Mouse (Mus musculus): ENCODE measurements at regions not wholly inside any gene's neighbourhood (a gene's known extent, or its start where the extent isn't known, plus 50 kb on each side); places are given as distances from the start of the nearest gene placed in this dataset.

DNA sequence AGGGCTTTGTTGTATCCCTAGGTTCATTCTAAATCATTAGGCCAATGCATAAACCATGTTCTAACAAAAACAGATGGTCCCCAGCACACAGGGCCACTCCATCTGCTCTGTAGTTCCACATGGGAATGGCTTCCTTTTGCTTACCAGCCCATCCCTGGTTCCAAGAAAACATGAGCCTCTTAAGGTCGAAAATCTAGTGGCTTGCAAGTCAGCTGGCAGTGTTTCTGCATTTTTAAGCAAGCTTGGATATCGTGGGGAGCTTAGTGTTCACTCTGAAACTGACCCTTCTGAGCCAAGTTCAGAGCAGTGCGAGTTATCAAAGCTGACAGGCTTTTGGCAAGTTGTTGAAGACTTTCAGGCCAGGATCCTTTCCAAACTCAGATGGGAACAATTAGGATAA lies 659.5 kb upstream of the N6amt1 start:
- Histone ChIP-seq H3K4me2 (no peak overlapping the region), H3K9me3 (replicated peaks) (no peaks in the 10 kb centered on the region), H3K27ac (no peak overlapping the region), H3K9ac (no peak overlapping the region), H3K27me3 (no peaks in the 10 kb centered on the region), H3K4me1 (no peaks in the 10 kb centered on the region), H3K36me3 (ENCODE audit: poor library complexity, severe bottlenecking) (no peaks in the 10 kb centered on the region), H3K4me3 (no peak overlapping the region)
- ATAC-seq = peak; percentile 89
- 50% methylated on average over 3 of the region's 3 CpGs for WGBS

DNA sequence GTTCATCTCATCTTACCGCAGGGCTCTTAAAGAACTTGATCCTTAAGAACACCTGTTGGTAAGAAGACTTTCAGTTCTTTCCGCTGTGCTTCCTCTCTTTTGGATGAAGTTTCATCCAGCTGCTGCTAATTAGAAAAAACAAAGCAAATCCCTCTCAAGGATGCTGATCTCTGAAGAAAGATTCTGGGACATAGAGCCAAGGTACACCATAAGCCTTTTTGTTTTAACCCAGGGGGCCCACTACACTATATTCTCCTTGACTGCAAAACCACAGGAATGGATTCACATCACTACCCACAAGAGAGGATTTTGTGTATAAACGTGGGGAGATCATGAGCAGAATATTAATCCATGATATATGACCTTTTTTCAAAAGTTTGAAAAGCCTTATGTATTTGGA lies 694.8 kb upstream of the N6amt1 start:
- no peak overlapping the region for H3K4me2 ChIP-seq
- H3K9me3 ChIP-seq (replicated peaks) = no peaks in the 10 kb centered on the region
- H3K27ac ChIP-seq = no peak overlapping the region
- H3K4me1 ChIP-seq = no peaks in the 10 kb centered on the region
- ATAC-seq = no peak
- WGBS = 54% methylated on average over 3 of the region's 3 CpGs
- no peak overlapping the region for H3K9ac ChIP-seq
- no peaks in the 10 kb centered on the region for H3K36me3 ChIP-seq (ENCODE audit: poor library complexity, severe bottlenecking)
- no peaks in the 10 kb centered on the region for H3K27me3 ChIP-seq
- no peak overlapping the region for H3K4me3 ChIP-seq

DNA sequence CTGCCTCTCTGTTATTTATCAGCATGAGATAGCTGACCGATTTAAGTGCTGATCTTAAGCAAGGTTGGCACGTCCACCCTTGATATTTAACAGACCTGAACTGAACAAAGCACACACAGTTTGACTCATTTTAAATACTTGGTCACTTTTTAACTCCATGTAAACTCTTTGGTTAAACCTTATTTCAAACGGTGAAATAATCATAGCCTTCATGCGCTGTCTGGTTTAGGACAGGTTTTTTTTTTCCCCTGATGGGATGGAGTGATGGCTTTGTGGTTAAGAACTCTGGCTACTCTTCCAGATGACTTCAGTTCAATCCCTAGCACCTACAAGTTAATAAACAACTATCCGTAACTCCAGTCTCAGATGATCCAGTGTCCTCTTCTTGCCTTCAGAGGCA lies 706.7 kb upstream of the N6amt1 start:
- no peak overlapping the region for H3K27ac ChIP-seq
- H3K4me3 ChIP-seq = no peak overlapping the region
- ATAC-seq = no peak
- no peaks in the 10 kb centered on the region for H3K27me3 ChIP-seq
- H3K4me1 ChIP-seq = no peaks in the 10 kb centered on the region
- H3K9me3 ChIP-seq (replicated peaks) = no peaks in the 10 kb centered on the region
- 89% methylated on average over 5 of the region's 5 CpGs for WGBS
- no peak overlapping the region for H3K4me2 ChIP-seq
- no peak overlapping the region for H3K9ac ChIP-seq
- H3K36me3 ChIP-seq (ENCODE audit: poor library complexity, severe bottlenecking) = no peaks in the 10 kb centered on the region

DNA sequence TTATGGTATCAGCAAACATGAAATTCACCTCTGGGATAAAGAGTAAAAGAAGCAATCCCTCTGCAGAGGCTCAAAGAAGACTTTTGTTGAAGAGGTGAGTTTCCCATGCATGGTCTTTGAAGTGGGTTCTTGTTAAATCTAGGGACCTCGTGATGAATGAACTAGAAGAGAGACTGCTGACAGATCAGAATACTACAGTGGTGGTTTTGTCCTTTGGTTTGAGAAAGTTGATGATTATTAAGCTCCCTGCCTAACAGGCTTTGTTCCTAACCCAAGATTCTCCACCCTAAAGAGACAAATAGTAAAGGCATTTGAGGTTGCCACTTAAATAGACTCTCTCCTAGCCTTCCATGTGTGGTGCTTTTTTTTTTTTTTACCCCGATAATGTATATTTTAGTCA lies 707.2 kb upstream of the N6amt1 start:
- no peak overlapping the region for H3K4me3 ChIP-seq
- no peak overlapping the region for H3K9ac ChIP-seq
- no peak overlapping the region for H3K4me2 ChIP-seq
- ATAC-seq = no peak
- H3K9me3 ChIP-seq (replicated peaks) = no peaks in the 10 kb centered on the region
- H3K36me3 ChIP-seq (ENCODE audit: poor library complexity, severe bottlenecking) = no peaks in the 10 kb centered on the region
- 61% methylated on average over 2 of the region's 2 CpGs for WGBS
- H3K27ac ChIP-seq = no peak overlapping the region
- no peaks in the 10 kb centered on the region for H3K4me1 ChIP-seq
- no peaks in the 10 kb centered on the region for H3K27me3 ChIP-seq

DNA sequence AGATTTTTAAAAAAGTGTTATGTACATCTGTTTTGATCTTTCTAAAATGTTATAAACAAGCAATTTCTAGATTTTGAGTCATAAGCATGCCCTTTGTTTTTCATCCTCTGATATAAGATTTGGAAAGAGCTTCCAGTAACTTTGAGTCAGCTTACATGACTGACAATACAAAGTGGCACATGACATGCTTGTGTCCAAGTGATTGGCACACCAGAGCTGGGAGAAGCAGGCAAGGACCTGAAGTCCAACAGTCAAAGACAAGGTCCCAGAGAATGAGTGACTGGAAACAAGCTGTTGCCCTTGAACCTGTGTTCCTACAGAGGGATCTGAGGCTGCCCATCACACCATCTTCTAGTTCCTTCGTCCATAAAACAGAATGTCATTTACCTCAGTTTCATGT lies 708.5 kb upstream of the N6amt1 start:
- Histone ChIP-seq H3K36me3 (ENCODE audit: poor library complexity, severe bottlenecking) (no peaks in the 10 kb centered on the region), H3K9ac (no peak overlapping the region), H3K4me1 (no peaks in the 10 kb centered on the region), H3K27me3 (no peaks in the 10 kb centered on the region), H3K27ac (no peak overlapping the region), H3K9me3 (replicated peaks) (no peaks in the 10 kb centered on the region), H3K4me2 (no peak overlapping the region), H3K4me3 (no peak overlapping the region)
- no peak for ATAC-seq
- WGBS = 84% methylated on average over 1 of the region's 1 CpGs

DNA sequence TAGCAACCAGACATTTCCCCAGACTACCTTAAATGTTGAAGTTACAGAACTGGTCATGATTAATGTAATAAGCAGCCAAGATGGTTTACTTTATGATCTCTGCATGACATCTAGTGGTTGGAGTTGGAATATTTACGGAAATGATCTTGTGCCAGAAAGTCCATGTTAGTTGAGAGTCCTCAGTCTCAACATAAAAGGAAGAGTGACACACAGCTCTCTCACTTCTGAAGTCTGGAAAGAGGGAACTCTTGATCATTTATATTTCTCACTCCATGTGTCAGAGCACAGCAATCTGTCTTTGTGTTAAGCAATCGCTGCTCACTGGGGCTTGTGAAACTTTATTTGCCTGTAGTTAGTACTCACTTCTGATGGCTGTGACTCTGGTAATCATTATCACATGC lies 709.1 kb upstream of the N6amt1 start:
- H3K27me3 ChIP-seq = no peaks in the 10 kb centered on the region
- no peaks in the 10 kb centered on the region for H3K9me3 ChIP-seq (replicated peaks)
- no peak overlapping the region for H3K4me2 ChIP-seq
- no peak overlapping the region for H3K4me3 ChIP-seq
- no peak overlapping the region for H3K9ac ChIP-seq
- no peak overlapping the region for H3K27ac ChIP-seq
- H3K36me3 ChIP-seq (ENCODE audit: poor library complexity, severe bottlenecking) = no peaks in the 10 kb centered on the region
- WGBS = 59% methylated on average over 2 of the region's 2 CpGs
- no peaks in the 10 kb centered on the region for H3K4me1 ChIP-seq
- peak; percentile 90 for ATAC-seq

DNA sequence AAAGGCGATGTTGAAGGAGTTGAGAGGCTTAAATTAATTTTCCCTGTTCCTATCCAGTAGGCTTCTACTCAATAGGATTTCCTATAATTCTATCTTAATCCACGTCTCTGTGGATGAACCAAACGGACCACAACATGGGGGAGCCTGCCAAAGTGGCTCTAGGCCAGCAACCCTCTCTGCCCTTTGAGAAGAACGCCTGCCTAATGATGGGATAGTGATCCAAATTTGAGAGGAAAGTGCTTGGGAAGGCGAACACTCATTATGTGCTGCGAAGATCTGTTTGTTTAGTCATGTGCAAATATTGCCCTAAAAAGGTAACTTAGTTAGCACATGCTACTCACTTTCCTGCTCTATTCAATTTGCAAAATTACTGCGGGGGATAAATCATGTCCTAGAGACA lies 702.5 kb upstream of the Adamts5 start:
- WGBS = 62% methylated on average over 7 of the region's 7 CpGs
- no peaks in the 10 kb centered on the region for H3K4me1 ChIP-seq
- no peak overlapping the region for H3K27ac ChIP-seq
- no peaks in the 10 kb centered on the region for H3K27me3 ChIP-seq
- no peak; the same call in 1 of the 2 replicates for ATAC-seq
- no peaks in the 10 kb centered on the region for H3K36me3 ChIP-seq (ENCODE audit: poor library complexity, severe bottlenecking)
- no peak overlapping the region for H3K4me2 ChIP-seq
- H3K9ac ChIP-seq = no peak overlapping the region
- H3K4me3 ChIP-seq = no peak overlapping the region
- H3K9me3 ChIP-seq (replicated peaks) = no peaks in the 10 kb centered on the region

DNA sequence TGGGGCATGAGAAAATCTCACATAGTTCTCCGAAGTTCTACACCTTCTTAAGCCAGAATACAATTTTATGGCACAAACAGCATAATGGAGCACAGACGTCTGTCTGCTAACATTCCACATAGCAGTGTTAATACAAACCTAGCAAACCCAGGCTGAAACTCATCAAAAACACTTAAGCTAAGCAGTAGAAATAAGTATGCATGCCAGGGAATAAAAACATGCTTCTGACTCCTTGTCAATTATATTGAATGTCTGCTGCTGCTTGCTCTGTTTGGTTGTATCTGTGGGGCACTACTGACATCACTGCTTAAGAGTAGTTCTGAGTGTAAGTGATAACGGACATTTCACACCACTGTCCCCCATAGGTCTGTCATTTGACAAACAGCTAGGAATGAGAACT lies 693.4 kb upstream of the Adamts5 start:
- no peak overlapping the region for H3K4me3 ChIP-seq

DNA sequence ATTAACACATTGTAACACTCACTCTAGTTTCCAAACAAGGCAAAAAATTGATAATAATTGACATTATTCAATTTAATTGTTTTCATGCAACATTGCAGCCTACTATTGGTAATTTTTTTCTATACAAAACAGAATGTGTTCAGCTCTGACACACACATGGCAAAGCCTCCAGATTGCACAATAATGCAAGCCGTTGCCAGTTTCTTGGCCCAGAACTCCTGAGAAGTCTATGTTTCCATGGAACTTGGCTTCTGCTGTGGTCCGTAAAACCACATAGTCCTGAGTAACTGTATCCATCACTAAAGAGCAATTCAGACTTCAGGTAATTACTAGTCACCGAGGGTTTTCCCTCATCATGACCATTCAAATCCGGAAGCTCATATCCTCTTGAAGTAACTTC lies 684.4 kb upstream of the Adamts5 start:
- 86% methylated on average over 4 of the region's 4 CpGs for WGBS
- Histone ChIP-seq H3K4me1 (no peaks in the 10 kb centered on the region), H3K27me3 (no peaks in the 10 kb centered on the region), H3K4me2 (no peak overlapping the region), H3K27ac (no peak overlapping the region), H3K36me3 (ENCODE audit: poor library complexity, severe bottlenecking) (no peaks in the 10 kb centered on the region), H3K9ac (no peak overlapping the region), H3K4me3 (no peak overlapping the region), H3K9me3 (replicated peaks) (no peaks in the 10 kb centered on the region)
- ATAC-seq = no peak

More for the DNA sequence above, 693.4 kb upstream of the Adamts5 start:
- Histone ChIP-seq H3K4me2 (no peak overlapping the region), H3K27ac (no peak overlapping the region), H3K4me1 (no peaks in the 10 kb centered on the region), H3K9ac (no peak overlapping the region), H3K27me3 (no peaks in the 10 kb centered on the region), H3K9me3 (replicated peaks) (no peaks in the 10 kb centered on the region), H3K36me3 (ENCODE audit: poor library complexity, severe bottlenecking) (no peaks in the 10 kb centered on the region)
- no peak for ATAC-seq
- 87% methylated on average over 3 of the region's 3 CpGs for WGBS

DNA sequence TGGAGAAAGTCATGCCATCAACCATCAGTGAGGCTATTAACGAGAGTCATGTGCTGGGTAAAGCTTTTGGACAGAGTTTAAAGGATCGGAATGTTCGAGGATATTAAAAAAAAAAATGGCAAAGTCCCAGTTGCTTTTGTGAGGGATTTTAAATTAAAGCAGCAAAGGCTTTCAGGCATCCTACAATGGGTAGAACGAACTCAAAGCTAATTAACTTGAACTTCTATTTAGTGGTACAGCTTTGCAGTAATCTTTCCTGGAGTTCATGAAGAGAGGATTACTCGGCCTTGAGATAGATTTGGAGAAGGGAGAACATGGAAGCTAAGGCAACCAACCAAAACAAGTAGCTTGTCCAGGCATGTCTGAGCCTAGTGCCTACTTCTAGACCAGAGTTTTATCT lies 676.7 kb upstream of the Adamts5 start:
- ATAC-seq = peak; percentile 78
- WGBS = 8% methylated on average over 5 of the region's 5 CpGs

DNA sequence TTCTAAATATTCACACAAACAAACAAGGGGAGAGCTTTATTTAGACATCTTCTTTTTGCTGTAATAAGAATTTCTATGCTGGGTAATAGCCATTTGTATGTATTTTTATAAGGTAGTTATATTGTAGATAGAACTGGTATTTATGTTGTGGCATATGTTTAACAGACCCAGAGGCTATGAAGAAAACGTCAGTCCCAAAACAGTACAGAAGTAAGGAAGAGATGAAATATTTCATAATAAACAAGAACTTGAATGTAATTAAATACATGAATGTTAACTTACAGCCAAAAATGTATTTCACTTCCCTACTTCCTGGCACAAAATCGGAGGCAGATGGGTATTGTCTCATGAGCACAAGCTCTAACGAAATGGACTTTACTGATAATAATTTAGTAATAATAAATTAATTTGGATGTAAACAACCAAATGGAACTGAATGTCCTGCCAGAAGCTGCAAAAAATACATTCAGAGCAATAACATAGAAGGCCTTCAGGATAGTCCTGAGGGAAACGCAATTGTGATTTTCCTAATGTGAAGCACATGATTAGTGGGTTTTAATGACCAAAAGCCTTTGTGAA lies 645.9 kb upstream of the Adamts5 start:
- ATAC-seq = no peak
- Histone ChIP-seq H3K4me3 (no peak overlapping the region), H3K4me2 (no peak overlapping the region), H3K4me1 (no peaks in the 10 kb centered on the region), H3K9ac (no peak overlapping the region), H3K9me3 (replicated peaks) (no peaks in the 10 kb centered on the region), H3K27ac (no peak overlapping the region), H3K27me3 (no peaks in the 10 kb centered on the region), H3K36me3 (ENCODE audit: poor library complexity, severe bottlenecking) (no peaks in the 10 kb centered on the region)
- WGBS = 89% methylated on average over 4 of the region's 4 CpGs

More for the DNA sequence above, 676.7 kb upstream of the Adamts5 start:
- Histone ChIP-seq H3K4me2 (no peak overlapping the region), H3K4me3 (no peak overlapping the region), H3K9me3 (replicated peaks) (no peaks in the 10 kb centered on the region), H3K9ac (no peak overlapping the region), H3K27ac (no peak overlapping the region), H3K27me3 (no peaks in the 10 kb centered on the region), H3K4me1 (no peaks in the 10 kb centered on the region), H3K36me3 (ENCODE audit: poor library complexity, severe bottlenecking) (no peaks in the 10 kb centered on the region)

DNA sequence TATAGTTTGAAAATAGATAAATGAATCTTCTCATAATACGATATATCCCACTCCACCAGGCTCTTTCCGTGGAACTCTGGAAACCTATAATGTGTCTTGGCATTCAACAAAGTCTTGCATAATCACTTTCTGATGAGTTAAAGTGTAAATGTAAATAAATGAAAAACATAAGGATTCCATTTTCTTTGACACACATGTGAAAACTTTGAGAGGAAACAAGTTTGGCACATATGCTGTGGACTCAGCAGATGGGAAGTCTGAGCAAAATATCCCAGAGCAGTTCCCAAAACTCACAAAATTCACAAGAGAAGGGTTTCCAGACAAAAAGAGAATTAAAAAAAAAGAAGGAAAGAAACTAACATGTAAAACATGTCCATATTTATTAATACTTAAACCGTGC lies 645.3 kb upstream of the Adamts5 start:
- no peaks in the 10 kb centered on the region for H3K36me3 ChIP-seq (ENCODE audit: poor library complexity, severe bottlenecking)
- H3K4me2 ChIP-seq = no peak overlapping the region

DNA sequence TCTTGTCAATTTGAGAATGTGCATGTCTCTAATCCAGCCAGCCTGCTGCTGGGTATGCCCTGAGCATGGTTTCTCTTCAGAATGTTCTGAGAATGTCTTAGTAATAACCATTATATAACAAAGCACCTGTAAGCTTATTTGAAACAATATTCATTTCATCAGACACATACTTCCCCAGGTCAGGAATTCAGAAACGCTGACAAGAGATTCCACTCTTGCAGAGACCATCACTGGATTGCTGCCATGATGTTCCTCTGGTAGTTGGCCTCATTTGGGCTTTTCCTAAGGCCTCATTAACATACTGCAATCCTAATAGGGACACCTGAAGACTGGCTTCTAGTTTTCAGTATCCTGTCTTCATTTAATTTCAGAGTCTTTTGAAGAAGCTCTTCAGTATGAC lies 642.5 kb upstream of the Adamts5 start:
- no peaks in the 10 kb centered on the region for H3K9me3 ChIP-seq (replicated peaks)
- no peak overlapping the region for H3K4me3 ChIP-seq
- no peak overlapping the region for H3K4me2 ChIP-seq
- H3K27ac ChIP-seq = no peak overlapping the region
- no peaks in the 10 kb centered on the region for H3K27me3 ChIP-seq
- H3K4me1 ChIP-seq = no peaks in the 10 kb centered on the region
- ATAC-seq = no peak
- no peaks in the 10 kb centered on the region for H3K36me3 ChIP-seq (ENCODE audit: poor library complexity, severe bottlenecking)
- H3K9ac ChIP-seq = no peak overlapping the region
- WGBS = 67% methylated on average over 1 of the region's 1 CpGs

More for the DNA sequence above, 645.3 kb upstream of the Adamts5 start:
- H3K27me3 ChIP-seq = no peaks in the 10 kb centered on the region
- H3K27ac ChIP-seq = no peak overlapping the region
- no peak overlapping the region for H3K4me3 ChIP-seq
- no peaks in the 10 kb centered on the region for H3K4me1 ChIP-seq
- ATAC-seq = peak; percentile 51; the same call in 1 of the 2 replicates
- H3K9ac ChIP-seq = no peak overlapping the region
- H3K9me3 ChIP-seq (replicated peaks) = no peaks in the 10 kb centered on the region
- 90% methylated on average over 3 of the region's 3 CpGs for WGBS
